Mouse (Mus musculus) forebrain, embryonic 12.5 days (tissue): ENCODE results near the gene Cenpx. TPM values are rescaled to one million over a fixed set of nuclear protein-coding genes. Genes with fewer than 3 reads are reported as not detected.
A peak's percentile ranks its signal among the peaks of the same experiment; 100 is the strongest.
"Not testable (repeated sequence)": the region's sequence is repeated elsewhere in the genome, so short reads cannot be mapped to it uniquely, and the experiment has no call there.

Experiments used
- ATAC-seq: fragments of 200-750 bp; cut with Nextera tagmentation; 2 replicates; pipeline ENCODE4 v1.8.0; 2017; ENCODE audit warnings: moderate TSS enrichment; ENCODE audit not compliant: low FRiP score
- H3K27ac ChIP-seq: fragments of 300-500 bp; sonication (generic); 2 replicates; pipeline ENCODE4 v1.5.1; 2016; ENCODE audit warnings: mild to moderate bottlenecking
- H3K27me3 ChIP-seq: fragments of 300-500 bp; sonication (generic); 2 replicates; pipeline ENCODE4 v1.6.1; 2016; ENCODE audit warnings: mild to moderate bottlenecking
- H3K36me3 ChIP-seq: fragments of 300-500 bp; sonication (generic); replicated peaks from 2 replicates; pipeline ENCODE4 v1.6.1; 2016; ENCODE audit warnings: mild to moderate bottlenecking
- H3K4me1 ChIP-seq: fragments of 300-500 bp; sonication (generic); 2 replicates; pipeline ENCODE4 v1.6.1; 2016
- H3K4me2 ChIP-seq: fragments of 300-500 bp; sonication (generic); 2 replicates; pipeline ENCODE4 v1.6.1; 2016; ENCODE audit warnings: mild to moderate bottlenecking, moderate library complexity
- H3K4me3 ChIP-seq: fragments of 300-500 bp; sonication (generic); replicated peaks from 2 replicates; pipeline ENCODE4 v1.5.1; 2016; ENCODE audit warnings: mild to moderate bottlenecking
- H3K9ac ChIP-seq: fragments of 300-500 bp; sonication (generic); 2 replicates; pipeline ENCODE4 v1.6.1; 2016; ENCODE audit warnings: mild to moderate bottlenecking
- H3K9me3 ChIP-seq: fragments of 300-500 bp; sonication (generic); 2 replicates; pipeline ENCODE4 v1.6.1; 2016
- WGBS: fragments of 180-500 bp; shearing (Covaris S2); methylation state at CpG from one replicate; pipeline ENCODE4 v1.1.7; 2016; 5-methylcytosine and 5-hydroxymethylcytosine counted together
- polyA plus RNA-seq: library from polyadenylated mRNA; unstranded; fragments of >200 nt; fragmentation: Nextera tagmentation; extraction: Ambion mirVana; gene quantifications from 2 replicates; pipeline ENCODE4 v1.2.1, GENCODE M21; 2016

Gene Cenpx
- 125 and 127 TPM in 2 replicates for polyA plus RNA-seq

GRCm38 (mm10) chr11:120713580-120714518 lies at the start of gene Cenpx, which contains the start of gene Lrrc45:
Cenpx (minus strand) TSS chr11:120713738.
Lrrc45 (plus strand) TSS chr11:120713925.
- peak; percentile 95 for ATAC-seq
- Histone ChIP-seq H3K9ac (peak within 1 kb of the TSS; percentile 76), H3K27ac (peak within 1 kb of the TSS; percentile 73), H3K36me3 (peaks cover 60% of the 10 kb centered on the region), H3K4me2 (peak within 1 kb of the TSS; percentile 99), H3K9me3 (no peaks in the 10 kb centered on the region), H3K27me3 (no peaks in the 10 kb centered on the region), H3K4me3 (peak within 1 kb of the TSS; percentile 64), H3K4me1 (peaks cover 31% of the 10 kb centered on the region)
- WGBS, result 2% methylated on average over 53 of the region's 53 CpGs

DNA sequence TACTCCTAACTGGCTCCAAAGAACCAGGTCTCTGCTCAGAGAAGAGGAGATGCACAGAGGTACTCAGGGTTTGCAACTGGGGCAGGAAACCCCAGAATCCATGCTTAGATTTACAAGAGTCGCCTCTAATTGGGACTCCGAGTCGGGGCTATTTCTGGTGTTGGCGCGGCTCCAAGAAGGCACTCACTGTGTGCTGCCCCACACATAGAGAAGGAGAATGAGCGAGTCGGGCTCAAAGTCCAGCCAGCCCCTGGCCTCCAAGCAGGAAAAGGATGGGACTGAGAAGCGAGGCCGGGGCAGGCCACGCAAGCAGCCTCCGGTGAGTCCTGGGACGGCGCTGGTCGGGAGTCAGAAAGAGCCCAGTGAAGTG lies 49.1 kb upstream of the Cenpx start, which contains the start of gene Hmga1b:
Hmga1b (plus strand) TSS at position 123 of the 370 bp plus-strand sequence.
- Histone ChIP-seq H3K9me3 (peaks cover 18% of the 10 kb centered on the region), H3K27me3 (peaks cover 11% of the 10 kb centered on the region)
- H3K4me2 ChIP-seq, ATAC-seq, H3K36me3 ChIP-seq, H3K4me3 ChIP-seq, H3K27ac ChIP-seq, H3K4me1 ChIP-seq, H3K9ac ChIP-seq: not testable (repeated sequence)
- 17% methylated on average over 14 of the region's 14 CpGs for WGBS

- Histone ChIP-seq H3K4me2 (no peak overlapping the region), H3K27me3 (peaks cover 11% of the 10 kb centered on the region), H3K27ac (no peak overlapping the region), H3K4me1 (0 out of 2 replicates have a peak, but pooled peaks cover 3% of the 10 kb centered on the region), H3K9ac (no peak overlapping the region), H3K4me3 (no peak overlapping the region), H3K36me3 (no peaks in the 10 kb centered on the region), H3K9me3 (peaks cover 20% of the 10 kb centered on the region)
- WGBS, result 68% methylated on average over 14 of the region's 14 CpGs
- no peak for ATAC-seq
Observed at GRCm38 (mm10) chr11:120761811-120762671, 48.5 kb upstream of the Cenpx start.

- no peak for ATAC-seq
- 86% methylated on average over 9 of the region's 9 CpGs for WGBS
Observed at GRCm38 (mm10) chr11:120760236-120760635, 46.7 kb upstream of the Cenpx start.

DNA sequence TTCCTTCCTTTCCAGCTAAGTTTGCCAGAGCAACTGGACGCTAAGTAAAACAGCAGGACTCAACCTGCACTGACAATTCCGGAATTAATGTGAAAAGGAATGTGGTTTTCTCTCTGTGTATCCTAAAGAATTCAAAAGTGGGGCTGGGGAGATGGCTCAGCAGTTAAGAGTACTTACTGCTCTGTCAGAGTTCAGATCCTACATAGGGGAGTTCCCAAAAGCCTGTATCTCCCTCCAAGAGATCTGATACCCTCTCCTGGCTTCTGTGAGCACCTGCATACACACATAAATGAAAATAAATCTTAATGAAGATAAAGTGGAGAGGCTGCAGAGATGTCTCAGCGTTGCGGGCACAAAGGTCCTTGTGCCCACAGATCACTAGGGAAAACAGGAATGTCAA lies 38.1 kb upstream of the Cenpx start:
- 81% methylated on average over 4 of the region's 4 CpGs for WGBS
- Histone ChIP-seq H3K9ac (no peak overlapping the region), H3K36me3 (no peaks in the 10 kb centered on the region), H3K4me1 (no peaks in the 10 kb centered on the region), H3K27ac (no peak overlapping the region), H3K27me3 (no peaks in the 10 kb centered on the region), H3K4me3 (no peak overlapping the region), H3K9me3 (0 out of 2 replicates have a peak, but pooled peaks cover under 1% of the 10 kb centered on the region), H3K4me2 (no peak overlapping the region)
- no peak for ATAC-seq

More at GRCm38 (mm10) chr11:120760236-120760635, 46.7 kb upstream of the Cenpx start:
- no peak overlapping the region for H3K9ac ChIP-seq
- H3K27ac ChIP-seq, result no peak overlapping the region
- H3K36me3 ChIP-seq, result no peaks in the 10 kb centered on the region
- H3K9me3 ChIP-seq, result peaks cover 25% of the 10 kb centered on the region
- H3K4me1 ChIP-seq, result 0 out of 2 replicates have a peak, but pooled peaks cover 3% of the 10 kb centered on the region
- H3K4me3 ChIP-seq, result no peak overlapping the region
- peaks cover 11% of the 10 kb centered on the region for H3K27me3 ChIP-seq
- H3K4me2 ChIP-seq, result no peak overlapping the region

DNA sequence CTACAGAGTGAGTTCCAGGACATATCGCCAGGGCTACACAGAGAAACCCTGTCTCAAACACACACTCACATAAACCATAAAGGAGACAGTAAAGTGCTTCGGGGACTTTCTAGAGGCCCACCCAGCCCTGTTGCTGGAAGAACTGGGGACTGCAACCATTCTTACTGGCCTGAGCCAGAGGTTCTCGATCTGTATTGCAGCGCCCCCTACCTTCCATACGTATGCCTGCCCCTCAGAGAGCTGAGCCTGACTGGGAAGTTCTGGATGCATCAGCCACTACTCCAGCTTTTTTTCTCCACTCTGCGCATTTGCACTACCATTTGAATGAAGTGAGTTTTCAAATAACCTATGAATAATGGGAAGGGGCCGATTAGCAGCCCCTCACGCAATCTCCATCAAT lies 35.9 kb upstream of the Cenpx start:
- Histone ChIP-seq H3K4me3 (no peak overlapping the region), H3K36me3 (no peaks in the 10 kb centered on the region), H3K4me2 (no peak overlapping the region), H3K9ac (no peak overlapping the region), H3K27me3 (no peaks in the 10 kb centered on the region), H3K4me1 (no peaks in the 10 kb centered on the region), H3K9me3 (no peaks in the 10 kb centered on the region), H3K27ac (no peak overlapping the region)
- no peak for ATAC-seq
- WGBS, result 61% methylated on average over 8 of the region's 8 CpGs

DNA sequence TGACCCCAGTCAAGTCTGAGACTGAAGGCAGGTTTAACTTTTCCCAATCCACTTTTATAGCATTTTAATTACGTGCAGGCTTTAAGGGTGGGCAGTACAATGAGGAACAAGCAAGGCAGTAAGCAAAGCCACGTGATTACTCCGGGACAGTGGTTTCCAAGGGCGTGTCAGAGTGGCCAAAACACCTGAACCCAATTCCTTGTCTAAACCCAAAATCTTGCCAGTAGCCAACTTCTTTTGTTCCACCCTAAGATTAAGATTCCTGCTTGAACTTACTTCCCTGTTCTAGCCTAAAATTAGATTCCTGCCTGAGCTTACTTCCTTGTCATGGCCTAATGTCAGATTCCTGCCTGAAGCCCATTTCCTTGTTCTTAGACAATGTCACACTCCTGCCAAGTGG lies 34.4 kb upstream of the Cenpx start:
- ATAC-seq, result no peak
- Histone ChIP-seq H3K9me3 (no peaks in the 10 kb centered on the region), H3K36me3 (no peaks in the 10 kb centered on the region), H3K4me3 (no peak overlapping the region), H3K4me2 (no peak overlapping the region), H3K27me3 (no peaks in the 10 kb centered on the region), H3K9ac (no peak overlapping the region), H3K27ac (no peak overlapping the region), H3K4me1 (no peaks in the 10 kb centered on the region)
- WGBS, result 83% methylated on average over 4 of the region's 4 CpGs

DNA sequence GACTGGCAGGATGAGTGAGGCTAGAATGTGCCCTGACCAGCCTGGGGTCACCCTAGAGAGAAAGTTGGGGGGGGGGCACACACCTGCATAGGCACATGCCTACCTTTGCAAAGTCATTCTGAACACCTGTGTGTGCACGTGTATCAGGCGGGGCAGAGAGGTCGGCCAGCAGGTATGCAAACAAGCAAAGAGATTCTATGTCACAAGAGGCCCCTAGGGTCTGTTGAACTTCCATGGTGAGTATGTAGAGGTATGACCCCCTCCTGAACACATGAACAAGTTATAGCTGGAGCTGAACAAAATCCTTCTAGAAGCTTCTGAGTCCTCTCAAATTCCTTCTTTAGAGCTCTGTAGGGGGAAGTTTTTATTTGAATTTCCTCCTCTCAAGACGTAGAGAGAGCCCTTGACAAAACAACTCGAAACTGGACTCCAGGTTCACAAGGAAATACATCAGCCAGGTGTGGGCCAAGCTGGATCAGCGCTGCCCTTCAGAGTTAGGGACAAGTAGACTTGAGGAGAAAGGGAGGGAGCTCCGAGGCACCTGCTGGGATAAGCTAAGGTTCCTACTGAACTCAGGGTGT lies 30.7 kb upstream of the Cenpx start:
- Histone ChIP-seq H3K27ac (no peak overlapping the region), H3K4me2 (no peak overlapping the region), H3K9ac (no peak overlapping the region), H3K27me3 (no peaks in the 10 kb centered on the region), H3K9me3 (no peaks in the 10 kb centered on the region), H3K4me3 (no peak overlapping the region), H3K4me1 (no peaks in the 10 kb centered on the region), H3K36me3 (no peaks in the 10 kb centered on the region)
- ATAC-seq, result no peak
- WGBS, result 79% methylated on average over 7 of the region's 7 CpGs

DNA sequence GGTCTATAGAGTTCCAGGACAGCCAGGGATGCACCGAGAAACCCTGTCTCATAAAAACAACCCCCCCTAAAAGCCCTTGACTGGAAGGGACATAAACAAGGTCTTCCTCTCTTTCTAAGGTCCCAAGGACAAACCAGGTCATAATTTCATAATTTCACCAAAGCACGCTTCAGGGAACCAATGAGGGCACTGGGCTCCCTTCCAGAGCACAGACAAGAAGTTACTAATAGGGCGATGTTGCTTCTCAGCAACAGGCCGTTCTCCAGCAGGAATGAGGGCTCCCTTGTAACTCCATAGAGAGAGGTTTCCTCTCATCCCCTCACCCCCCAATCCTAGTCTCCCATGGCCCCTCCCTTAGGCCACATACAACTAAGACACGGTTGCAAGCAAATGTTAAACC lies 27.4 kb upstream of the Cenpx start:
- no peak for ATAC-seq
- H3K9ac ChIP-seq, result no peak overlapping the region
- H3K36me3 ChIP-seq, result no peaks in the 10 kb centered on the region
- no peaks in the 10 kb centered on the region for H3K27me3 ChIP-seq
- 89% methylated on average over 5 of the region's 5 CpGs for WGBS
- H3K9me3 ChIP-seq, result no peaks in the 10 kb centered on the region
- H3K27ac ChIP-seq, result no peak overlapping the region
- no peak overlapping the region for H3K4me3 ChIP-seq
- H3K4me2 ChIP-seq, result no peak overlapping the region
- no peaks in the 10 kb centered on the region for H3K4me1 ChIP-seq

DNA sequence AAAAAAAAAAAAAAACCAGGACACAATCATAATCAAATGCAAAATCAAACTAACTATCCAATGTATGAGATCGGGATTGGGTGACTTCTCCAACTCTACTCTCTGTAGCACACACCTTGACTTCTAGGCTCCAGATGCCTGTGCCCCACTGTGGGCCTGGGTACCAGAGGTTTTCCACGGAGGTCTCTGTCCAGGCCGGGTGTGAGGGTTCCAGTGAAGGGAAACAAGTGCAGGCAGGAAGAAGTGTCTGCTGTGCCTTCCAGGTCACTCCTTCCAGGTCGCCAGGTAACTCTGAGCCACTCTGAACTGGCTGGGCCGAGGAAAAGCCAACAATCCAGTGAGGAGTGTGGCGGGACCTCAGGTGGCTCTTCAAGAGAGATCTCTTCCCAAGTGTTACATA lies 22.9 kb upstream of the Cenpx start:
- ATAC-seq, result no peak
- H3K9me3 ChIP-seq, result no peaks in the 10 kb centered on the region
- no peak overlapping the region for H3K9ac ChIP-seq
- 76% methylated on average over 6 of the region's 6 CpGs for WGBS
- H3K27ac ChIP-seq, result no peak overlapping the region
- H3K4me1 ChIP-seq, result no peaks in the 10 kb centered on the region
- H3K4me2 ChIP-seq, result no peak overlapping the region
- no peak overlapping the region for H3K4me3 ChIP-seq
- no peaks in the 10 kb centered on the region for H3K36me3 ChIP-seq
- H3K27me3 ChIP-seq, result peaks cover 10% of the 10 kb centered on the region

GRCm38 (mm10) chr11:120733521-120733920 lies 20.0 kb upstream of the Cenpx start:
- Histone ChIP-seq H3K27me3 (peaks cover 26% of the 10 kb centered on the region), H3K9me3 (no peaks in the 10 kb centered on the region), H3K4me2 (no peak overlapping the region), H3K36me3 (no peaks in the 10 kb centered on the region), H3K4me1 (peaks cover 4% of the 10 kb centered on the region; the same call in 1 of the 2 replicates), H3K27ac (no peak overlapping the region), H3K9ac (no peak overlapping the region), H3K4me3 (no peak overlapping the region)
- ATAC-seq, result no peak
- 70% methylated on average over 6 of the region's 6 CpGs for whole genome bisulfite sequencing
